Mouse (Mus musculus) left cerebral cortex, adult 8-10 months (tissue): ENCODE measurements at regions not wholly inside any gene's neighbourhood (a gene's known extent, or its start where the extent isn't known, plus 50 kb on each side); places are given as distances from the start of the nearest gene placed in this dataset.
A peak's percentile ranks its signal among the peaks of the same experiment; 100 is the strongest.

Experiments
- DNase-seq, 2 experiments: peaks; one replicate each; pipeline ENCODE4 v3.0.0; 2022; ENCODE audit warnings: low spot score in 2 of 2

- no peak for DNase-seq
Observed at GRCm38 (mm10) chr9:47909051-47909450, 252.8 kb upstream of the Nxpe4 start.

- peak in 1 of 2 experiments; percentile 50 for DNase-seq
Observed at GRCm38 (mm10) chr9:47910501-47910906, 251.3 kb upstream of the Nxpe4 start.

DNA sequence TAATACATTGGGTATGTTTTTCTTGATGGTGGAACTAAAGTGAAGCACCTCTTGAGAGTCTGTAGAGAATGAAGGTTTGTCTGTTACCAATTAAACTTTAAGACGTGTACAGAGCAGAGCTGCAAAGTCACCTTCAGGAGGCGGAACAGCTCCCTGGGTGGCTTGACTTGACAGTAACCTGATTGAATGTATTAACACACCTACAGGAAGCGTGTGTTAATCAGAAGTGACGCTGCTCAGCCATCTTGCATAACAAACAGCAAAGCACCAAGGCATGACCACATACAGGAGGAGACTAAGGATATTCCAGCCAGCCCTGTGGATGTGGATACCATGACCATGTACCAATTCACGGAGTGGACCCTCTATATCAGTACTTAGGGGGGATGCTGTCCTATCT is 249.0 kb upstream of the Nxpe4 start:
- DNase-seq, result no peak

GRCm38 (mm10) chr9:47935299-47935698 is 226.5 kb upstream of the Nxpe4 start:
- DNase-seq, result no peak

GRCm38 (mm10) chr9:47935957-47936457 is 225.8 kb upstream of the Nxpe4 start:
- no peak for DNase-seq

DNA sequence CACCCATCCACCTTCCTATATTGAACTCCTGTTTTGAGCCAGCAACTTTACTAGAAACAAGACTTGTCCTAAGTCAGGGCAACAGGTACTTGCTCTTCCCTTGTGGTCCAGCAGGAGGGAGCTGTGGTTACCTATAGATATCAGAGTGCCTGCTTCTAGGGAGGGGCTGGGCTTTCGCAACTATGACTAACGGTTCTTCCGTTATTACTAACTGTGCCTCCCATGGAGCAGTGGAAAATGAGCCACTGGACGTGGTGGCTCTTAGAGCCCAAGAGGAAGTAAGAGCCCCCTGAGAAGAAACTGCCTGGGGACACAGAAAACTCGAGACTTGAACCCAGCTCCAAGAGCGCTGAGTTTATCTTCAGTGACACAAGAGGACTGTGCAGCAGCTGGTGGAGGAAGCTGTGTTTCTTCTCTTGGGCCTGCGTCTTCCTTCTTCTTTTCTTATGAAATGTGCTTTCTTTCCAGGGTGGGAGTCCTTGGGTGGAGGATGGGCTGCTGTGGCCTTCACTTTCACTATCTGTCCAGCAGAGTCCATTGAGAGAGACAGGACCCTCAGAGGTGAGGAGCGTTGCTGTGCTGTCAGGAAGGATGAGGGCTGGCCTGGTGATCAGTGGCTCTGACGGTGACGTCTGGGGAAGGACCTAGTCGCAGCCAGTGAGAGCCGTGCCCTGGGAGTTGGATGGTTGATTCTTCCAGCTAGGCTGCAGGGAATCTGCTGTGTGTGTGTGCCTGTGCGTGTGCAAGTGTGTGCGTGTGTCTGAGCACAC is 222.7 kb upstream of the Nxpe4 start:
- DNase-seq, result no peak

- peak in 1 of 2 experiments; percentile 27 for DNase-seq
Observed at GRCm38 (mm10) chr9:47942761-47943583, 218.9 kb upstream of the Nxpe4 start.

GRCm38 (mm10) chr9:47946226-47946625 is 215.6 kb upstream of the Nxpe4 start:
- no peak for DNase-seq

- peak in 1 of 2 experiments; percentile 87 for DNase-seq
Observed at GRCm38 (mm10) chr9:47957881-47958280, 203.9 kb upstream of the Nxpe4 start.

DNA sequence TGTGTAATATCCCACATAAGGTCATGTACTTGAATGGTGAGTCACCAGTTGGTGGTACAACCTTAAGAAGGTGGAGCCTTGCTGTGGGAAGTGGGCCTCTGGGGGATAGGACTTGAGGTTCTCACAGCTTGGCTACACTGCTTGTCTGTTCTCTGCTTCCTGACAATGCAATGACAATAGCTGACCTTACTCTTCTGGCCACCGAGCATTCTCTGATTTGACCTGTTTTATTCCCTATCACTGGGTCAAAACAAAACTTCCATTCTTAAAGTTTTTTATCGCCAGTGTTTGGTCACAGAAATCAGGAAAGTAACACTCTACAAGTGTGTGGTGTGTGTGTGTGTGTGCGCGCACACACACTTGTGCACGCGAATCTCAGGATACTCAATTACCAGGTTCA is 203.0 kb upstream of the Nxpe4 start:
- DNase-seq, result no peak

DNA sequence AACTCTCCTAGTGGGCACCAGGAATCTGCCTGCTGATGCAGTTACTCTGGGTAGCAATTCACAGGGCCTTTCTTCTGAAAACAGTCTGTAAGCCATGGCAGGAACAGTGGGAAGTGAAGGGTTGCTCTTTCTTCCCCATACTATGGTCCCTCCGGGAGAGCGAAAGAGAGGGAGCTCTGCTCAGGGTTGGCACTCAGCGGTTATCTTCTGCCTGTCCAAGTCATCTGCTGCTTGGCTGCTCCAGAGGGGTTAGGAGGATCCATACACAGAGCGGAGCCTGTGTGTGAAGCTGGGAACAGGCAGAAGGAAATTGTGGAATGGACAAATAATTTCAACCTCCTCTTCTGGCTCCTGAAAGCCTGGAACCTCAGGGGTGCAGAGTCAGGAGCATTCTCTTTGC is 200.6 kb upstream of the Nxpe4 start:
- DNase-seq, result no peak

- no peak for DNase-seq
Observed at GRCm38 (mm10) chr9:47962161-47962560, 199.7 kb upstream of the Nxpe4 start.

DNA sequence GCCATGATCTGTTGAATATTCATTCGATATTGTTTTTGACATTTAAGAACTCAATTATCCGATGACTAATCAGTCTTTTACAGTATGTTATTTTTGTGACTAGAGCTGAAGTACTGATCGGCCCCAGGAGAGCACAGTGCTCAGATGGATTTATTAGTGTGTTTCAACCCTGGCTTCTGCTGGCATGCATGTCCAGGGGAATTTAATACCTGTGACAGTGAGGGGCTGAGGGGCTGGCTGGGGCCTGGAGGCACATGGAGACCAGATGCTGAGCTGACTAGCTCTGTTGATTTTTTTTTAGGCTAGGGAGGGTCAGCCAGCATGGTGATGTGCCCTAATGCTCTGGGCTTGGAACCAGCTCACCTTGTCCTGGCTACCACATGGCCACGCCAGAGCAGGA is 199.2 kb upstream of the Nxpe4 start:
- no peak for DNase-seq

DNA sequence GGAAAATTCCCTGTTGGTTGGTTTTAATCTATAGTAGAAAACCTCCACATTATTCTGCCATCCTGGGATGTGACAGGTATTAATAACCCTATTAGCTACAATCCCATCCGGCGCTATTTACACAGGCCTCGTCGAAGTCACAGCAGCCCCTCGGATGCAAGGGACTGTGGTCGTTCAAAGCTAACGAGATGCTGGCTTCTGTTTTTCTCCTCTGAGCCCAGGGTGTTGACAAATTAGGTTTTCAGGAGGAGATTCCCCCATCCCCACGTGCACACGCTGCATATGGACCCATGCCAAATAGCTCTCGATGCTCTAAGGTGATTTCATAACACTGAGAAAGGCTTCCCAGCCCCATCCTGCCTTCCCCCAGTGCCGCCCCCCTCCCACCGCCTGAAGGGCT is 188.7 kb upstream of the Nxpe4 start:
- no peak for DNase-seq

DNA sequence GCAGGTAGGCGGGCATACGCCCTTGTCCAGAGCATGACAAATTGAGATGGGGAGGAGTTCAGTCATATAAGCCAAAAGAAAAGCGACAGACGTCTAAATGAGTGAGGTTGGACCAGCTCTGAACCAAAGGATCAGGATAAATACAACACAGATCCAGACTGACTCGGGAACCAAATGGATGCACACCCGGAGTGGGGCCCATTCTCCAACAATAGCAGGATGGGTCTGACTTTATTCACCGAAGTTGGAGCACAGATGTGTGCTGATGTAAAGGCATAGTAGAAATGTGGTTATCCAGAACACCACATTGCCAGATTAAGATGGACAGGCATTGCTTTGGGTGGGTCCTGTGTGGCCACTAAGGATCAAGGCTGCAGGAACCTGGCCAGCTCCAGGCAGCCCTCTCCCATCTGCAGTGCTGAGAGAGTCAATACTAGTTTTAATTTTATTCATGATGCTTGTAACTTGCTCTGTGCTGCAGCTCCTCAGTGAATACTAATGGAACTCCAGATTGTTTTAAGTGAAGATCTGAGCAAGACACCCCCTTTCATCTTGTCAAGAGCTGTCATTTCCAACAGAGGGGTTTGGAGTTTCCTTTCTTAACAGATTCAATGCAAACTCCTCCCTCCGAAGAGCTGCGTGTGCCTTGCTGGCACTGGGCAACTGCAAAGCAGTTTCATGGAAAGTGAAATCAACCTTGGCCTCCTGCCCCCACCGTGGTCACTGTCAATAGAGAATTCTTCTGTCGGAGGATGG is 176.3 kb upstream of the Nxpe4 start:
- no peak for DNase-seq

- no peak for DNase-seq
Observed at GRCm38 (mm10) chr9:47987266-47987665, 174.6 kb upstream of the Nxpe4 start.

GRCm38 (mm10) chr9:47994671-47995070 is 167.2 kb upstream of the Nxpe4 start:
- peak in 1 of 2 experiments; percentile 25 for DNase-seq

DNA sequence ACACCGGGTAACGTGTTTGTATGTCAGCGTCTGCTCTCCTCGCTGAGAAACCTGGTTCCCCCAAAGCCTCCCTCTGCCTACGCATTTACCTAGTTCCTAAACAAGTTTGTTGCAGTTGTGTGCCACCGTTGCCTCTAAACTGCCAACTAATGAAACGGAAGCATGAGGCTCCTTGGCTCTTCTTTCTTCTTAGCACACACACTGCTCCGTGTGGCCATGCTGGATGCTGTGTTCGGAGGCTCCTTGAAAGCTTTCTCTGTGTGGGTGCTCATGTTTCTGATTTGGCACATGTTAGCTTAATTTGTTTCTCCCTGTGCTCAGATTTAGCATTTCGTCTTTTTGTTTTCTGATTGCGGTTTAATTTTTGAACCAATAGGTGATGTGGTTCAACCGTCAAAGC is 162.2 kb upstream of the Nxpe4 start:
- DNase-seq, result no peak

- peak in 1 of 2 experiments; percentile 18 for DNase-seq
Observed at GRCm38 (mm10) chr9:48029021-48029420, 132.8 kb upstream of the Nxpe4 start.

DNA sequence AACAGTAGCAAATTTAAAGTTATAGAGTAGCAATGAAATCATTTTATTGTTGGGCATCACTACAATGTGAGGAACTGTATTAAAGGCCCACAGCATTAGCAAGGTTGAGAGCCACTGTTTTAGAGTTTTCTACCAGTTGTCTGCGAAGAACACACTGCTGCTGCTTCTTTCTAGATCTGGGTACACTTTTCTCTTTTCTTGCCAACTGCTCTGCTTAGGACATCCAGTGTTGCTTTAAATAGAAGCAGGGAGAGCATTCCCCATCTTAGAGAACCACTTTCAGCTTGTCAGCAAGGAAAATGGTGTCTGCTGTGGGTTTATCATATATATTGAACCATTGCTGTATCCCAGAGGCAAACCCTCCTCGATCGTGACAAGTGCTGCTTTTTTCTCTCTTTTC is 131.0 kb upstream of the Nxpe4 start:
- no peak for DNase-seq

DNA sequence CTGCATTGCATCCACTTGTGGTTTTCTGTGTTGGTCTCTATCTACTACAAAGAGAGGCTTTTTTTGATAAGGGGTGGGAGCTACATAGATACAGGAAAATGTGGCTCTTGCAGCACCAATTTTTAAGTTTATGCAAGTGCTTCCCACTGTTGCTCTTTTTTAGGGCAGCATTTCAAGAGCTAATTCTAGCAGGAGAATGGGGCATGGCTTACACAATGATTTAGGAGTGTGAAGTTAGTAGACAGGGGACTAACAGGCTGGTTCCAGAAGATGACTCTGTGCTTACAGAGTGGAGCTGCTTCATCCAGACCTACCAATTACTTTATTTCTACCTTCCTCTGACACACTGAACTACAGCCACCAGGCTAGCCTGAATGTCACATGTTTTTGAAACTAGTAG is 125.9 kb upstream of the Nxpe4 start:
- DNase-seq, result no peak

DNA sequence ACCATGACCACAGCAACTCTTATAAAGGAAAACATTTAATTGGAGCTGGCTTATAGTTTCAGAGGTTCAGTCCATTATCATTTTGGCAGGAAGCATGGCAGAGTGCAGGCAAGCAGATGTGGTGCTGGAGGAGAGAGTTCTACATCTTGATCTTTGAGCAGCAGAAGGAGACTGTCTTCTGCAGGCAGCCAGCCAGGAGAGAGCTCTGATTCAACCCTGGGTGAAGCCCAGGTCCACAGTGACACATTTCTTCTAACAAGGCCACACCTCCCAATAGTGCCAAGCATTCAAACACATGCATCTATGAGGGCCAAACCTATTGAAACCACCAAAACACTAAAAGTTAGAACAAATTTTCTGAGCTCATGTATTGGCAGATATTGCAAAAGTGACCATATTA is 117.0 kb upstream of the Nxpe4 start:
- no peak for DNase-seq
